Comparison of ENCODE assay signal across 9 mouse cellular contexts in genomic region chr15:91477766-91478165, GRCm38 (mm10).
A peak's percentile ranks its signal among the peaks of the same experiment; 100 is the strongest.
DNase-seq lines count a peak whose midpoint lies in the region; ATAC-seq and TF ChIP-seq lines count a peak whose summit lies in the region.
"Had no signal": no experiment of that assay in that cellular context is flagged by ENCODE, and none has a peak within 500 bp of the region (broad histone marks: within the 10 kb centered on the region; RNA-seq: fewer than 3 reads in every experiment).

No protein-coding gene starts in this region.

- peak; percentile 86 for TF ChIP-seq CTCF in stomach, postnatal 0 days (IDR thresholded peaks at IDR 0.05; ENCODE audit: low read depth)

- H3K9ac ChIP-seq in forebrain, embryonic 12.5 days: no peak overlapping the region
- no peak overlapping the region for H3K9ac ChIP-seq in kidney, embryonic 14.5 days (ENCODE audit: low read depth, low read length)
- no peak overlapping the region for H3K9ac ChIP-seq in stomach, postnatal 0 days (ENCODE audit: low read length)

- no peak overlapping the region for H3K4me2 ChIP-seq in forebrain, embryonic 12.5 days
- H3K4me2 ChIP-seq in kidney, embryonic 14.5 days (replicated peaks; ENCODE audit: low read depth, low read length): no peak overlapping the region
- no peak overlapping the region for H3K4me2 ChIP-seq in stomach, postnatal 0 days (replicated peaks; ENCODE audit: low read depth)

- no peaks in the 10 kb centered on the region for H3K27me3 ChIP-seq in forebrain, embryonic 10.5 days (ENCODE audit: poor library complexity, severe bottlenecking)
- H3K27me3 ChIP-seq in forebrain, embryonic 12.5 days: no peaks in the 10 kb centered on the region
- no peaks in the 10 kb centered on the region for H3K27me3 ChIP-seq in kidney, embryonic 14.5 days (ENCODE audit: control insufficient read depth, insufficient read depth, low read length)
- no peaks in the 10 kb centered on the region for H3K27me3 ChIP-seq in stomach, postnatal 0 days (ENCODE audit: control insufficient read depth, insufficient read depth, low read length)
- H3K27me3 ChIP-seq: CH12.LX had no signal

- TF ChIP-seq EP300 in stomach, postnatal 0 days (optimal IDR thresholded peaks at IDR 0.05): no peak

- no peak overlapping the region for H3K4me3 ChIP-seq in forebrain, embryonic 10.5 days
- H3K4me3 ChIP-seq in forebrain, embryonic 12.5 days (replicated peaks): no peak overlapping the region
- no peak overlapping the region for H3K4me3 ChIP-seq in kidney, embryonic 14.5 days (ENCODE audit: low read length)
- H3K4me3 ChIP-seq in stomach, postnatal 0 days (ENCODE audit: low read depth, low read length): no peak overlapping the region

- H3K4me1 ChIP-seq in forebrain, embryonic 10.5 days: no peaks in the 10 kb centered on the region
- no peaks in the 10 kb centered on the region for H3K4me1 ChIP-seq in forebrain, embryonic 12.5 days
- H3K4me1 ChIP-seq in kidney, embryonic 14.5 days (ENCODE audit: control insufficient read depth, insufficient read depth, low read length): no peaks in the 10 kb centered on the region
- no peaks in the 10 kb centered on the region for H3K4me1 ChIP-seq in stomach, postnatal 0 days (replicated peaks; ENCODE audit: control insufficient read depth, insufficient read depth)

- H3K27ac ChIP-seq in forebrain, embryonic 10.5 days: no peak overlapping the region
- no peak overlapping the region for H3K27ac ChIP-seq in forebrain, embryonic 12.5 days
- H3K27ac ChIP-seq in kidney, embryonic 14.5 days (ENCODE audit: low read depth, low read length): no peak overlapping the region
- H3K27ac ChIP-seq in stomach, postnatal 0 days (replicated peaks): no peak overlapping the region

- peak; percentile 58 for DNase-seq in forebrain, embryonic 10.5 days (ENCODE audit: extremely low spot score, low spot score)
- DNase-seq in urinary bladder, adult 18-20 months (ENCODE audit: low spot score in 2 of 2): peak; percentile 3 to 23
- no peak for DNase-seq in urinary bladder, postnatal 4 days (ENCODE audit: low spot score in 2 of 2)
- DNase-seq in embryo, embryonic 9.5 days (ENCODE audit: extremely low spot score): peak; percentile 65
- DNase-seq in lung, postnatal 25 days (ENCODE audit: low spot score): peak; percentile 53
- DNase-seq in stomach, postnatal 0 days (ENCODE audit: low spot score): peak; percentile 41

- ATAC-seq in forebrain, embryonic 12.5 days (ENCODE audit: low FRiP score): no peak
- ATAC-seq in kidney, embryonic 14.5 days (ENCODE audit: low FRiP score, low TSS enrichment): peak; percentile 62; the same call in 1 of the 2 replicates
- ATAC-seq in stomach, postnatal 0 days (ENCODE audit: low FRiP score, low TSS enrichment): no peak

- no peaks in the 10 kb centered on the region for H3K36me3 ChIP-seq in forebrain, embryonic 10.5 days (replicated peaks)
- no peaks in the 10 kb centered on the region for H3K36me3 ChIP-seq in forebrain, embryonic 12.5 days (replicated peaks)
- H3K36me3 ChIP-seq in kidney, embryonic 14.5 days (ENCODE audit: control insufficient read depth, insufficient read depth, low read length): no peaks in the 10 kb centered on the region
- H3K36me3 ChIP-seq in stomach, postnatal 0 days (ENCODE audit: control insufficient read depth, insufficient read depth, low read length): no peaks in the 10 kb centered on the region

- 45% methylated on average over 5 of the region's 5 CpGs for WGBS in forebrain, embryonic 10.5 days
- 37% methylated on average over 5 of the region's 5 CpGs for WGBS in forebrain, embryonic 12.5 days
- WGBS in kidney, embryonic 14.5 days: 36% methylated on average over 5 of the region's 5 CpGs
- 35% methylated on average over 5 of the region's 5 CpGs for WGBS in stomach, postnatal 0 days

- peaks cover 7% of the 10 kb centered on the region for H3K9me3 ChIP-seq in forebrain, embryonic 10.5 days
- H3K9me3 ChIP-seq in forebrain, embryonic 12.5 days: 0 out of 2 replicates have a peak, but pooled peaks cover 5% of the 10 kb centered on the region
- peaks cover 6% of the 10 kb centered on the region; the same call in 1 of the 2 replicates for H3K9me3 ChIP-seq in kidney, embryonic 14.5 days (ENCODE audit: control insufficient read depth, low read length)
- no peaks in the 10 kb centered on the region for H3K9me3 ChIP-seq in stomach, postnatal 0 days (ENCODE audit: control insufficient read depth, low read length)

Comparison
In these comparisons a context has a peak if more than half of its experiments do, and no peak if none do; other contexts are left out.
1. DNase-seq: peak in forebrain, embryonic 10.5 days (single experiment), urinary bladder, adult 18-20 months (2 of 2), embryo, embryonic 9.5 days (single experiment), lung, postnatal 25 days (single experiment) and stomach, postnatal 0 days (single experiment); none in urinary bladder, postnatal 4 days (0 of 2).